Mouse (Mus musculus): ENCODE results near the gene Rpgr.

GRCm38 (mm10) chrX:10115780-10116179 is 100.9 kb downstream of the Rpgr start:
- TF ChIP-seq GATA1 (IDR thresholded peaks at IDR 0.05; ENCODE audit: low read length) (no peak), TAL1 (IDR thresholded peaks at IDR 0.05; ENCODE audit: low read length) (no peak)

All from erythroblast, embryonic 14.5 days (primary cell).